Mouse (Mus musculus) embryonic stem cell, embryonic (primary cell): ENCODE measurements at regions not wholly inside any gene's neighbourhood (a gene's known extent, or its start where the extent isn't known, plus 50 kb on each side); places are given as distances from the start of the nearest gene placed in this dataset.

Source experiments
- CTCF ChIA-PET, 4 experiments: fragments of 300-600 bp in 2 of 4; fragments of 350-600 bp in 2 of 4; sonication (Branson Sonifier 250); formaldehyde crosslinking; loops; one replicate each; lab custom pipeline; 2022; ENCODE audit warnings: inconsistent platforms in 2 of 4; lab: Charles Lee
- POLR2A ChIA-PET, 4 experiments: fragments of 300-600 bp in 2 of 4; fragments of 350-600 bp in 2 of 4; sonication (Branson Sonifier 250); formaldehyde crosslinking; loops; one replicate each; lab custom pipeline; 2022; ENCODE audit warnings: antibody characterized with exemption in 4 of 4, inconsistent platforms in 1 of 4; lab: Charles Lee

- CTCF ChIA-PET: interaction anchor here in 1 of 4 experiments (0.5 kb wide), 1 partner anchor 390 kb away, joined by 3 read pairs; no protein-coding TSS in a partner anchor
- POLR2A ChIA-PET: no interaction called here
These were observed 117.7 kb upstream of the Ntf3 start for GRCm38 (mm10) chr6:126284409-126284808.

GRCm38 (mm10) chr6:126280352-126280751, 113.6 kb upstream of the Ntf3 start:
- ChIA-PET CTCF (no interaction called here), POLR2A (no interaction called here)

GRCm38 (mm10) chr6:126245986-126246385, 79.3 kb upstream of the Ntf3 start:
- CTCF ChIA-PET: no interaction called here

GRCm38 (mm10) chr6:126245431-126245830, 78.7 kb upstream of the Ntf3 start:
- POLR2A ChIA-PET: no interaction called here
- CTCF ChIA-PET: no interaction called here

More at GRCm38 (mm10) chr6:126245986-126246385, 79.3 kb upstream of the Ntf3 start:
- POLR2A ChIA-PET: no interaction called here

- POLR2A ChIA-PET: interaction anchor here in 1 of 4 experiments (0.6 kb wide), 1 partner anchor 1152 kb away, joined by 3 read pairs; no protein-coding TSS in a partner anchor
- CTCF ChIA-PET: no interaction called here
These were observed 75.6 kb upstream of the Ntf3 start for GRCm38 (mm10) chr6:126242299-126242698.

GRCm38 (mm10) chr6:126240256-126240655, 73.5 kb upstream of the Ntf3 start:
- CTCF ChIA-PET: no interaction called here
- POLR2A ChIA-PET: no interaction called here
